Mouse (Mus musculus) heart, embryonic 14.5 days (tissue): ENCODE measurements at regions not wholly inside any gene's neighbourhood (a gene's known extent, or its start where the extent isn't known, plus 50 kb on each side); places are given as distances from the start of the nearest gene placed in this dataset.

ENCODE experiments used
- ATAC-seq: fragments of 200-750 bp; cut with Nextera tagmentation; 2 replicates; pipeline ENCODE4 v1.8.0; 2017; ENCODE audit warnings: low read depth, moderate TSS enrichment; ENCODE audit not compliant: insufficient number of reproducible peaks, insufficient read depth, low FRiP score
- H3K27ac ChIP-seq, 2 experiments: fragments of 200-500 bp in 1 of 2; fragments of 300-500 bp in 1 of 2; sonication (generic) in 1 of 2; replicated peaks in 1 of 2; 2 replicates each; pipeline ENCODE4 v1.5.1; 2012 to 2014; ENCODE audit warnings: low read depth in 2 of 2, low read length in 2 of 2, control low read depth in 1 of 2, mild to moderate bottlenecking in 1 of 2, mixed read lengths in 1 of 2; ENCODE audit not compliant: control insufficient read depth in 1 of 2, insufficient read depth in 1 of 2
- H3K27me3 ChIP-seq: fragments of 300-500 bp; sonication (generic); 2 replicates; pipeline ENCODE4 v1.6.1; 2014; ENCODE audit warnings: mild to moderate bottlenecking, low read length, control low read depth; ENCODE audit not compliant: control insufficient read depth, insufficient read depth
- H3K36me3 ChIP-seq: fragments of 300-500 bp; sonication (generic); 2 replicates; pipeline ENCODE4 v1.6.1; 2014; ENCODE audit warnings: mild to moderate bottlenecking, control low read depth, low read length, mixed read lengths; ENCODE audit not compliant: control insufficient read depth, insufficient read depth
- H3K4me1 ChIP-seq, 2 experiments: fragments of 200-500 bp in 1 of 2; fragments of 300-500 bp in 1 of 2; sonication (generic) in 1 of 2; 2 replicates each; pipeline ENCODE4 v1.6.1; 2012 to 2014; ENCODE audit warnings: low read length in 2 of 2, control low read depth in 1 of 2, mixed read lengths in 1 of 2; ENCODE audit not compliant: control insufficient read depth in 2 of 2, insufficient read depth in 2 of 2
- H3K4me2 ChIP-seq: fragments of 300-500 bp; sonication (generic); 2 replicates; pipeline ENCODE4 v1.6.1; 2014; ENCODE audit warnings: mild to moderate bottlenecking, low read length
- H3K4me3 ChIP-seq, 2 experiments: fragments of 200-500 bp in 1 of 2; fragments of 300-500 bp in 1 of 2; sonication (generic) in 1 of 2; 2 replicates each; pipeline ENCODE4 v1.5.1; 2012 to 2014; ENCODE audit warnings: low read length in 2 of 2, mild to moderate bottlenecking in 2 of 2, control low read depth in 1 of 2, low read depth in 1 of 2, moderate library complexity in 1 of 2; ENCODE audit not compliant: control insufficient read depth in 1 of 2, insufficient read depth in 1 of 2
- H3K9ac ChIP-seq: fragments of 300-500 bp; sonication (generic); 2 replicates; pipeline ENCODE4 v1.6.1; 2014; ENCODE audit warnings: mild to moderate bottlenecking, low read length
- H3K9me3 ChIP-seq: fragments of 300-500 bp; sonication (generic); 2 replicates; pipeline ENCODE4 v1.6.1; 2016; ENCODE audit warnings: low read length, control low read depth; ENCODE audit not compliant: control insufficient read depth
- WGBS: fragments of 180-500 bp; shearing (Covaris S2); extraction: QIAGEN DNeasy Blood & Tissue Kit; methylation state at CpG from one replicate; pipeline ENCODE4 v1.1.7; 2014; 5-methylcytosine and 5-hydroxymethylcytosine counted together

DNA sequence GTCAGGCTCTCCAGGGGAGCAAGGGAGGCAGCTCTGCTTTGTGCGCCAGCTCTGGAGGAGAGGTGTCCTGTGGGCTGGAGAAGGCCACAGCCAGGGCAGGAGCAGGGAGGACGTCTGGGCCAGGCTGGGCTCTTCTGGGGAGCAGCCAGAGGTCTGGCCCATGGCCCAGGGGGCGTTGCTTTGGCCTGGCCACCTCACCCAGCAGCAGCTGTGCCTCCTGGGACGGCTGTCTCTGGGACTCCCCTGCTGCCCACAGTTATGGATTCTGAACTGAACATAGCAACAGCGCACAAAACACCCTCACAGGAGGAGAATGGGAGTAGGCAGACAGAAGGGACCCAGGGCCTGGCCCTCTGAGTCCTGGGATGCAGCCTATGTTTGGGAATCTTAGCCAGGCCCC lies 84.1 kb downstream of the Tmem30b start:
- ATAC-seq: peak; percentile 50; the same call in 1 of the 2 replicates
- 45% methylated on average over 5 of the region's 5 CpGs for WGBS
- Histone ChIP-seq H3K4me3 (no peak overlapping the region), H3K27ac (peak overlapping the region in 1 of 2 experiments; percentile 35; a peak in 2 of 4 replicates), H3K36me3 (no peaks in the 10 kb centered on the region), H3K27me3 (no peaks in the 10 kb centered on the region), H3K9ac (peak overlapping the region; percentile 49; the same call in 1 of the 2 replicates), H3K9me3 (no peaks in the 10 kb centered on the region), H3K4me1 (peaks cover 6 to 7% of the 10 kb centered on the region in 2 experiments; a peak in 2 of 4 replicates), H3K4me2 (no peak overlapping the region)

DNA sequence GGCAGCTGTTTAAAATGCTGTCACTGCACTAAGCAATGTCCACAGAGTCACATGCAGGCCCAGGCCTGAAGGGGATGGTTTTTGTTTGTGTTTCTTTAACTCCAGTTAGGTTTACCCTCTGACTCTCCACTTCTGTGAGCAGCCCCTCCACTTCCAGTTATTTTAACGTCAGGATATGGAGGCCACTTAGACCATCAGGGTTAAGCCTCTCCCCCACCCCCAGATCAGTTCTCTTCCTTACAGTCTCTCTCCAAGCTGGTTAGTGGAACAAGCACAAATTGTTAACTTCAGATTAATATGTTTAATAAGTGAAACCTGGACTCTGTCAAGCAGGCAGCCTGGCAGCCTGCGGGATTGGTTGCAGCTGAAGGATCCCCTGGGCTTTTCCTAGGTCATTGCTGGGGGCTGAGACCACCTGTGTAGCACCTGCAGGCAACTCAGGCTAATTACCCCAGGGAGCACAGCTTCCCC lies 85.9 kb downstream of the Tmem30b start:
- Histone ChIP-seq H3K9me3 (no peaks in the 10 kb centered on the region), H3K4me3 (no peak overlapping the region), H3K27me3 (no peaks in the 10 kb centered on the region), H3K4me2 (no peak overlapping the region), H3K27ac (no peak overlapping the region), H3K9ac (no peak overlapping the region), H3K36me3 (no peaks in the 10 kb centered on the region), H3K4me1 (peaks cover 6 to 7% of the 10 kb centered on the region in 2 experiments; a peak in 2 of 4 replicates)
- WGBS: 39% methylated on average over 2 of the region's 2 CpGs
- ATAC-seq: no peak

- no peak overlapping the region for H3K4me2 ChIP-seq
- H3K4me3 ChIP-seq: no peak overlapping the region
- H3K36me3 ChIP-seq: no peaks in the 10 kb centered on the region
- H3K9ac ChIP-seq: no peak overlapping the region
- no peak for ATAC-seq
- no peaks in the 10 kb centered on the region for H3K27me3 ChIP-seq
- H3K9me3 ChIP-seq: peaks cover 3% of the 10 kb centered on the region; the same call in 1 of the 2 replicates
- no peak overlapping the region for H3K27ac ChIP-seq
- peaks cover 0 to 3% of the 10 kb centered on the region in 2 experiments; a peak in 2 of 4 replicates for H3K4me1 ChIP-seq
- WGBS: 63% methylated on average over 3 of the region's 3 CpGs
These were observed 94.9 kb downstream of the Tmem30b start for GRCm38 (mm10) chr12:73451257-73451656.

- 81% methylated on average over 4 of the region's 4 CpGs for WGBS
- Histone ChIP-seq H3K36me3 (no peaks in the 10 kb centered on the region), H3K27me3 (no peaks in the 10 kb centered on the region), H3K4me3 (no peak overlapping the region), H3K27ac (no peak overlapping the region), H3K4me1 (peaks cover 0 to 3% of the 10 kb centered on the region in 2 experiments; a peak in 2 of 4 replicates), H3K4me2 (no peak overlapping the region), H3K9ac (no peak overlapping the region), H3K9me3 (peaks cover 3% of the 10 kb centered on the region; the same call in 1 of the 2 replicates)
- ATAC-seq: no peak
These were observed 95.7 kb downstream of the Tmem30b start for GRCm38 (mm10) chr12:73450541-73450940.

DNA sequence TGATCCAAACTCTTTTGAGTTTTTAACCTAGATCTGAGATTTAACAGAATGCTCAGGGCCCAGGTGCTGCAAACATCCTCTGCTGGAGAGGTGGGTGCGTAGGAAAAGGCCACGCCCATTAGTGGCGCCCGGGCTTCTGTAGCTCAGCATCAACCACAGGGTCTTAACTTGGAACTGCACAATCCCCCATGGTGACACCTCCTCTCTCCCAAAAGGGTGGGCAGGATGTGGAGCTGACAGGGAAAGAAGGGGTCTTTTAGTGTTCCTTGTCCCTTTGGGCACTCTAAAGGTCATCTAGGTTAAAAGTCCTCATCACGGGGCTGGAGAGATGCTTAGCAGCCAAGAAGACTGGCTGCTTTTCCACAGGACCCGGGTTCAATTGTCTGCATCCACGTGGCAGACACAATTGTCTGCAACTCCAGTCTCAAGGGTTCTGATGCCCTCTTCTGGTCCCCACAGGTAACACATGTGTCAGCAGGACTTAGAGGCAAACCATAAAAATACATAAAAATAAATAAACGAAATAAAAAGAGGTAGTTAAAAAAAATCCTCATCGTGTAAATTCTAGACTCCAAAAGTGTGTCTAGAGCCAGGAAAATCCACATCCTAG lies 96.2 kb downstream of the Tmem30b start:
- WGBS: 57% methylated on average over 9 of the region's 9 CpGs
- Histone ChIP-seq H3K4me2 (no peak overlapping the region), H3K27ac (no peak overlapping the region), H3K4me1 (peaks cover 0 to 3% of the 10 kb centered on the region in 2 experiments; a peak in 2 of 4 replicates), H3K9me3 (peaks cover 3% of the 10 kb centered on the region; the same call in 1 of the 2 replicates), H3K4me3 (no peak overlapping the region), H3K36me3 (no peaks in the 10 kb centered on the region), H3K9ac (no peak overlapping the region), H3K27me3 (no peaks in the 10 kb centered on the region)
- no peak for ATAC-seq

DNA sequence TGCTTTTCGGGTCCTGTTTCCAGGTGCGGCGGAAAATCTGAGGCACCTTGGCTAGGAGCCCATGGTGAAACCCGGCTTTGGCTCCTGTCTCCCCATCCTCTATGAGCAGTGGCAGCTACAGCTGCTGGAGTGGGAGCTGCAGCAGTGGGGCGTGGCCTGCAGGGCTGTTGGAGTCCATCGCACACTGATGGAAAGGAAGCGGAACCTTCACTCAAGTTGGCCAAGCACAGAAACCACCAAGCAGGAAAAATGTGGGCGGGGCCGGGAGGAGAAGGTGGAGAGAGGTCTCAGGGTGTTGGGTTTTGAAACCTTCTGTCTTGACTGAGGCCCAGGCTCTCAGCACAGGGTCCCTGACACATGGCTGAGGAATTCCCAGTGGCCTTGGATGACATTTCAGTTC lies 97.1 kb downstream of the Tmem30b start:
- Histone ChIP-seq H3K4me3 (no peak overlapping the region), H3K4me2 (0 out of 2 replicates have a peak overlapping the region, but pooled peaks have one; percentile 13), H3K36me3 (no peaks in the 10 kb centered on the region), H3K27ac (no peak overlapping the region), H3K27me3 (no peaks in the 10 kb centered on the region), H3K4me1 (peaks cover 0 to 3% of the 10 kb centered on the region in 2 experiments; a peak in 2 of 4 replicates), H3K9ac (no peak overlapping the region), H3K9me3 (peaks cover 3% of the 10 kb centered on the region; the same call in 1 of the 2 replicates)
- 63% methylated on average over 9 of the region's 9 CpGs for WGBS
- no peak for ATAC-seq

- no peak for ATAC-seq
- Histone ChIP-seq H3K9me3 (peaks cover 3% of the 10 kb centered on the region; the same call in 1 of the 2 replicates), H3K9ac (no peak overlapping the region), H3K4me2 (0 out of 2 replicates have a peak overlapping the region, but pooled peaks have one; percentile 13), H3K27ac (no peak overlapping the region), H3K27me3 (no peaks in the 10 kb centered on the region), H3K4me3 (no peak overlapping the region), H3K4me1 (peaks cover 0 to 3% of the 10 kb centered on the region in 2 experiments; a peak in 2 of 4 replicates), H3K36me3 (no peaks in the 10 kb centered on the region)
- 49% methylated on average over 10 of the region's 10 CpGs for WGBS
These were observed 97.7 kb downstream of the Tmem30b start for GRCm38 (mm10) chr12:73448388-73448965.
